Comparison of ENCODE assay signal across 9 mouse cellular contexts in genomic region chr16:30282844-30283495, GRCm38 (mm10). TPM values are rescaled to one million over a fixed set of nuclear protein-coding genes. Genes with fewer than 3 reads are reported as not detected.
DNase-seq lines count a peak whose midpoint lies in the region; ATAC-seq and TF ChIP-seq lines count a peak whose summit lies in the region.
"Had no signal": no experiment of that assay in that cellular context is flagged by ENCODE, and none has a peak within 500 bp of the region (broad histone marks: within the 10 kb centered on the region; RNA-seq: fewer than 3 reads in every experiment).

Gene Lrrc15 (minus strand): TSS chr16:30283256.

- H3K4me3 ChIP-seq in ES-Bruce4 (ENCODE audit: low read depth, low read length) = peak within 1 kb of the TSS; percentile 65
- H3K4me3 ChIP-seq in forebrain, embryonic 16.5 days (replicated peaks; ENCODE audit: low read length) = peak within 1 kb of the TSS; percentile 30
- peak within 1 kb of the TSS; percentile 29 for H3K4me3 ChIP-seq in limb, embryonic 15.5 days
- H3K4me3 ChIP-seq: erythroblast, embryonic 14.5 days had no signal

- H3K27me3 ChIP-seq in ES-Bruce4 (ENCODE audit: control insufficient read depth, insufficient read depth, low read length, poor library complexity, severe bottlenecking) = no peaks in the 10 kb centered on the region
- H3K27me3 ChIP-seq in forebrain, embryonic 16.5 days (replicated peaks; ENCODE audit: control insufficient read depth, insufficient read depth, low read length) = peaks cover 14% of the 10 kb centered on the region
- H3K27me3 ChIP-seq in limb, embryonic 15.5 days = peaks cover 28% of the 10 kb centered on the region

- no peaks in the 10 kb centered on the region for H3K9me3 ChIP-seq in ES-Bruce4 (replicated peaks; ENCODE audit: control insufficient read depth, insufficient read depth, low read length, poor library complexity, severe bottlenecking)
- no peaks in the 10 kb centered on the region for H3K9me3 ChIP-seq in forebrain, embryonic 16.5 days (ENCODE audit: control insufficient read depth, low read length)
- H3K9me3 ChIP-seq in limb, embryonic 15.5 days = no peaks in the 10 kb centered on the region

- TF ChIP-seq EP300 in ES-Bruce4 (IDR thresholded peaks at IDR 0.05; ENCODE audit: insufficient read depth, low read depth, low read length) = no peak

- peak within 1 kb of the TSS; percentile 45; the same call in 1 of the 2 replicates for H3K9ac ChIP-seq in ES-Bruce4 (ENCODE audit: low read depth, poor library complexity, severe bottlenecking)
- H3K9ac ChIP-seq in forebrain, embryonic 16.5 days (replicated peaks; ENCODE audit: low read depth, low read length) = peak within 1 kb of the TSS; percentile 23; the same call in 1 of the 2 replicates
- no peak within 1 kb of the TSS for H3K9ac ChIP-seq in limb, embryonic 15.5 days

- TF ChIP-seq CTCF in ES-Bruce4 (IDR thresholded peaks at IDR 0.05; ENCODE audit: low read depth, low read length) = peak; percentile 24

- TF ChIP-seq POLR2A in ES-Bruce4 (IDR thresholded peaks at IDR 0.05; ENCODE audit: insufficient read depth, low read length) = no peak

- WGBS in forebrain, embryonic 16.5 days = 9% methylated on average over 34 of the region's 34 CpGs
- 7% methylated on average over 34 of the region's 34 CpGs for WGBS in limb, embryonic 15.5 days

- DNase-seq in CD4-positive, CD25-positive, alpha-beta regulatory T cell, adult 2 months (ENCODE audit: low read depth, low spot score) = peak; percentile 10
- DNase-seq in retina, postnatal 1 day = peak; percentile 73
- no peak for DNase-seq in right cerebral cortex, postnatal 25 days
- no peak for DNase-seq in layer of hippocampus, adult 8-10 months (ENCODE audit: low spot score in 2 of 2)

- no peak within 1 kb of the TSS for H3K27ac ChIP-seq in ES-Bruce4 (ENCODE audit: insufficient read depth, low read length)
- H3K27ac ChIP-seq in forebrain, embryonic 16.5 days (ENCODE audit: low read length) = no peak within 1 kb of the TSS
- H3K27ac ChIP-seq in limb, embryonic 15.5 days = no peak within 1 kb of the TSS

- peaks cover 17% of the 10 kb centered on the region for H3K4me1 ChIP-seq in ES-Bruce4 (ENCODE audit: control insufficient read depth, insufficient read depth, low read length)
- peaks cover 13% of the 10 kb centered on the region for H3K4me1 ChIP-seq in forebrain, embryonic 16.5 days (replicated peaks; ENCODE audit: control insufficient read depth, insufficient read depth, low read length)
- peaks cover 36% of the 10 kb centered on the region for H3K4me1 ChIP-seq in limb, embryonic 15.5 days

- no peaks in the 10 kb centered on the region for H3K36me3 ChIP-seq in ES-Bruce4 (ENCODE audit: control insufficient read depth, insufficient read depth, low read length, poor library complexity, severe bottlenecking)
- H3K36me3 ChIP-seq in forebrain, embryonic 16.5 days (ENCODE audit: control insufficient read depth, insufficient read depth) = no peaks in the 10 kb centered on the region
- H3K36me3 ChIP-seq in limb, embryonic 15.5 days = no peaks in the 10 kb centered on the region

- ATAC-seq in CD4-positive, CD25-positive, alpha-beta regulatory T cell, adult 4 months = no peak
- peak; percentile 42; the same call in 1 of the 2 replicates for ATAC-seq in forebrain, embryonic 16.5 days
- ATAC-seq in limb, embryonic 15.5 days (ENCODE audit: insufficient number of reproducible peaks, low FRiP score, low TSS enrichment, low read depth) = no peak

- peak within 1 kb of the TSS; percentile 52 for H3K4me2 ChIP-seq in forebrain, embryonic 16.5 days (ENCODE audit: low read length)
- peak within 1 kb of the TSS; percentile 58 for H3K4me2 ChIP-seq in limb, embryonic 15.5 days

RNA-seq across cellular contexts. Expression of gene Lrrc15, which starts in this region (rescaled TPM):
- polyA plus RNA-seq in CD4-positive, CD25-positive, alpha-beta regulatory T cell, adult 4 months (2017; shearing (Covaris generic)) = not detected
- 1.5 and 2.1 TPM in 2 replicates for polyA plus RNA-seq in ES-Bruce4 (2011; ENCODE audit: insufficient read depth, insufficient read length, low read depth, missing spikeins)
- polyA plus RNA-seq in forebrain, embryonic 16.5 days (2015; fragmentation: Nextera tagmentation; extraction: Ambion mirVana) = 0.06 and 0.22 TPM in 2 replicates
- 1.8 and 2.1 TPM in 2 replicates for polyA plus RNA-seq in limb, embryonic 15.5 days (2015; fragmentation: Nextera tagmentation; extraction: Ambion mirVana)
- under 1 TPM in 2 of 4 experiments, not detected in 2; 0.08 to 0.11 TPM for total RNA-seq in layer of hippocampus, adult 8-10 months (2022)
- polyA plus RNA-seq: erythroblast, embryonic 14.5 days had no signal

Comparison
In these comparisons a context has a peak if more than half of its experiments do, and no peak if none do; other contexts are left out.
1. Peak in ATAC-seq, H3K4me3 ChIP-seq, H3K9ac ChIP-seq and H3K4me2 ChIP-seq in forebrain, embryonic 16.5 days; RNA of the gene not detected or under 1 TPM.
2. DNase-seq: peak in CD4-positive, CD25-positive, alpha-beta regulatory T cell, adult 2 months (single experiment) and retina, postnatal 1 day (single experiment); none in right cerebral cortex, postnatal 25 days (single experiment) and layer of hippocampus, adult 8-10 months (0 of 2).
3. Peak in every context shown above with its lines, with median percentiles within 50 percentile points of each other: H3K4me3 ChIP-seq.